Mouse (Mus musculus): ENCODE results near the gene Gtf2f2. TPM values are rescaled to one million over a fixed set of nuclear protein-coding genes. Genes with fewer than 3 reads are reported as not detected.

Gtf2f2 gene
- total and polyA plus RNA-seq, 3 experiments: 57.6 to 71.2 TPM; not detected in 1

DNA sequence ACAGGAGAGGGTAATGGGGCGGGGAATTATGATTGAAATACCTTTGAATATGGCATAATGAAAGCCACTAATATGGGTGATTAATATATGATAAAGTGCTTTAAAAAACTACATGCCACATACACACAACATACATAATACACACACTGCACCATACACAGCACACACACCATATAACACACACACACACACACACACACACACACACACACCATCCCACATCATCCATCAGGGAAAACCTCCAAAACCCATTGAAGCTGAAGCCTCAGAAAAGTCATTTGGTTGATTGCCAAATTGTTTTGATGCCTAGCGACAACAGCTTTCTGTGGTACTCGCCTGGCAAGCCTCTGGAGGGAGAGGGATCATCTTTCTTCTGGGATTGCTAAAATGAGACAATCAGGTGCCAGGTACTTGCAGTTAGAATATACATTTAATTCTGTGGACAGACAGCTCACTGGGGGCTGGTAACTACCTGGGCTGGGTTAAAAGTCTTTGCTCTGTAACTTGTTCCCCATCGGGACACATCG is 9.7 kb upstream of the Gtf2f2 start:
- Histone ChIP-seq H3K27me3 (ENCODE audit: control insufficient read depth in 1 of 2, insufficient read depth in 2 of 2, low read length in 2 of 2) (peaks cover 0 to 3% of the 10 kb centered on the region in 2 experiments; a peak in 1 of 4 replicates), H3K27ac (ENCODE audit: control insufficient read depth, low read depth, low read length) (no peak overlapping the region), H3K9me3 (replicated peaks; ENCODE audit: insufficient read depth, low read length) (no peaks in the 10 kb centered on the region), H3K4me3 (ENCODE audit: control insufficient read depth in 1 of 2, insufficient read depth in 1 of 2, low read depth in 2 of 2, low read length in 2 of 2) (no peak overlapping the region), H3K4me1 (ENCODE audit: control insufficient read depth in 1 of 2, insufficient read depth in 2 of 2, low read length in 2 of 2) (no peaks in the 10 kb centered on the region), H3K79me2 (ENCODE audit: control insufficient read depth, insufficient read depth, low read length, poor library complexity) (no peaks in the 10 kb centered on the region), H3K9ac (ENCODE audit: control insufficient read depth, low read depth, low read length, poor library complexity, severe bottlenecking) (no peak overlapping the region), H3K36me3 (ENCODE audit: control insufficient read depth in 1 of 2, insufficient read depth in 2 of 2, low read length in 2 of 2) (no peaks in the 10 kb centered on the region)
- no peak for DNase-seq (ENCODE audit: low read depth, low spot score)
- TF ChIP-seq USF1 (IDR thresholded peaks at IDR 0.05; ENCODE audit: low read depth, low read length) (no peak), EP300 (IDR thresholded peaks at IDR 0.05; ENCODE audit: low read depth in 1 of 2, low read length in 2 of 2) (no peak), GABPA (IDR thresholded peaks at IDR 0.05; ENCODE audit: low read depth, low read length) (no peak), NELFE (IDR thresholded peaks at IDR 0.05; ENCODE audit: low read depth, low read length) (no peak)

DNA sequence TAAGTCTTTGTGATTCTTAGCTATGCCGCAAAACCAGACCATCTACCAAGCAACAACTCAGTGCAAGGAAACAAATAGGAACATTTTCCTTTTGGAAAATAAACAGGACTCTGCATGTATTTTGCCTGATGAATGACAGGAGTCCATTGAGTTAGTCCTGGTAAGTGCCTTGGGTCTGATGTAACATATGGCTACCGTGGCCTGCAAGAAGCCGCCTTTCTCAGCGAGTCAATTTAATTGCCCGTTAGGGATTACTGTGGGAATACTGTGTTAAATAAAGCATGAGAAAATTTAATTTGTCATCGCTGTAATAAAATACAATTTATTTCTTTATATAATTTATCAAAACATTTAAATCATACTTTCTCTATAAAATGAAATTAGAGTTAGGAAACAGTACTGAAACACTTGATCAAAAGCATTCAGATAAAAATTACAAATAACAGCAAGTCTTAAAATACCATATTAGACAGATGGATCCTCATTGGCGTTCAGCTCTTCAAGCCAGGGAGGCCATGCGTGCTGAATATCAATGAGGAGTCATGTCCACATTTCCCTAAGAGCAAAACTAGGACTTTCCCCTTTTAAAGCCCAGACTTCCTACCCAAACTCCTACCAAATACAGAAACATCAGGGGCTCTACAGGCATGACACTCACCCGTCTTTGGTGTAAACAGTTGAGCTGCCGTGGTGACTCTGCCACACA is 7.3 kb upstream of the Gtf2f2 start:
- Histone ChIP-seq H3K4me3 (ENCODE audit: control insufficient read depth in 1 of 2, insufficient read depth in 1 of 2, low read depth in 2 of 2, low read length in 2 of 2) (no peak overlapping the region), H3K9ac (ENCODE audit: control insufficient read depth, low read depth, low read length, poor library complexity, severe bottlenecking) (no peak overlapping the region), H3K36me3 (ENCODE audit: control insufficient read depth in 1 of 2, insufficient read depth in 2 of 2, low read length in 2 of 2) (no peaks in the 10 kb centered on the region), H3K27me3 (ENCODE audit: control insufficient read depth in 1 of 2, insufficient read depth in 2 of 2, low read length in 2 of 2) (peaks cover 0 to 3% of the 10 kb centered on the region in 2 experiments; a peak in 1 of 4 replicates), H3K9me3 (replicated peaks; ENCODE audit: insufficient read depth, low read length) (no peaks in the 10 kb centered on the region), H3K4me1 (ENCODE audit: control insufficient read depth in 1 of 2, insufficient read depth in 2 of 2, low read length in 2 of 2) (no peaks in the 10 kb centered on the region), H3K79me2 (ENCODE audit: control insufficient read depth, insufficient read depth, low read length, poor library complexity) (no peaks in the 10 kb centered on the region), H3K27ac (ENCODE audit: control insufficient read depth, low read depth, low read length) (no peak overlapping the region)
- DNase-seq (ENCODE audit: low read depth, low spot score): no peak
- TF ChIP-seq SIN3A (IDR thresholded peaks at IDR 0.05; ENCODE audit: low read length) (no peak), MAX (IDR thresholded peaks at IDR 0.05; ENCODE audit: low read length) (no peak), MAZ (IDR thresholded peaks at IDR 0.05; ENCODE audit: low read depth, low read length) (no peak)

DNA sequence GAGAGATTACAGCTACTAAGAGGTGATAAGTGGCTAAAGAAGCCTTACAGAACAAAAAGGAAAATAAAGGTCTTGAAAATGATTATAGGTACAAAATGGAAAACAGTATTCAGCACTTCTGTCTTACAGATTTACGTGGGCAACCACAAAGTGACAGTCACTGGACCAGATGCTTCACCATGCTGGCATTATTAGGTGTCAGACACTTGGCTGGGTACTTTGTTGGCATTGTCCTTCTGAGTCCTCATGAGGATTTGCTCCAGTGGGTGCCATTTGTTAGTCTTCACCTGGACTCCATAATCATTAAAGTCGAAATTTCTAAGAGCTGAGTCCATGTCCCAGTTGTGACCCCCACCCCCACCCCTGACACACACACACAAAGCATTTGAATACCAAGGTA is 3.7 kb upstream of the Gtf2f2 start:
- no peak for DNase-seq (ENCODE audit: low read depth, low spot score)
- Histone ChIP-seq H3K9ac (ENCODE audit: control insufficient read depth, low read depth, low read length, poor library complexity, severe bottlenecking) (no peak overlapping the region), H3K36me3 (ENCODE audit: control insufficient read depth in 1 of 2, insufficient read depth in 2 of 2, low read length in 2 of 2) (peaks cover 0 to 8% of the 10 kb centered on the region in 2 experiments; a peak in 2 of 4 replicates), H3K9me3 (replicated peaks; ENCODE audit: insufficient read depth, low read length) (no peaks in the 10 kb centered on the region), H3K4me3 (ENCODE audit: control insufficient read depth in 1 of 2, insufficient read depth in 1 of 2, low read depth in 2 of 2, low read length in 2 of 2) (no peak overlapping the region), H3K27me3 (ENCODE audit: control insufficient read depth in 1 of 2, insufficient read depth in 2 of 2, low read length in 2 of 2) (no peaks in the 10 kb centered on the region; a peak in 1 of 4 replicates), H3K4me1 (ENCODE audit: control insufficient read depth in 1 of 2, insufficient read depth in 2 of 2, low read length in 2 of 2) (peaks cover 0 to 11% of the 10 kb centered on the region in 2 experiments; a peak in 3 of 4 replicates), H3K27ac (ENCODE audit: control insufficient read depth, low read depth, low read length) (no peak overlapping the region), H3K79me2 (ENCODE audit: control insufficient read depth, insufficient read depth, low read length, poor library complexity) (peaks cover 13% of the 10 kb centered on the region)
- TF ChIP-seq SMC3 (IDR thresholded peaks at IDR 0.05; ENCODE audit: low read depth, low read length) (no peak), MXI1 (IDR thresholded peaks at IDR 0.05; ENCODE audit: low read depth, low read length) (no peak), UBTF (IDR thresholded peaks at IDR 0.05; ENCODE audit: borderline replicate concordance, insufficient read depth, low read depth, low read length) (no peak), MYC (IDR thresholded peaks at IDR 0.05; ENCODE audit: low read depth, low read length) (no peak), MAZ (IDR thresholded peaks at IDR 0.05; ENCODE audit: low read depth, low read length) (no peak), POLR2AphosphoS2 (IDR thresholded peaks at IDR 0.05; ENCODE audit: low read length) (no peak), GABPA (IDR thresholded peaks at IDR 0.05; ENCODE audit: low read depth, low read length) (no peak), MAFK (IDR thresholded peaks at IDR 0.05; ENCODE audit: borderline replicate concordance, low read depth, low read length) (no peak)

Data from MEL (cell line).